Mouse (Mus musculus) cerebellum, adult 2 months (tissue): ENCODE data around the gene Atf6.

Experiments used
- CTCF ChIP-seq: fragments of 200-500 bp; IDR thresholded peaks from 2 replicates; pipeline ENCODE4 v1.5.1; 2011; ENCODE audit warnings: low read depth, mild to moderate bottlenecking, control low read depth, low read length, moderate library complexity, borderline replicate concordance; ENCODE audit not compliant: insufficient read depth
- POLR2A ChIP-seq: fragments of 200-500 bp; IDR thresholded peaks from 2 replicates; pipeline ENCODE4 v1.6.1; 2011; ENCODE audit warnings: low read length, control low read depth, borderline replicate concordance; ENCODE audit not compliant: insufficient read depth

DNA sequence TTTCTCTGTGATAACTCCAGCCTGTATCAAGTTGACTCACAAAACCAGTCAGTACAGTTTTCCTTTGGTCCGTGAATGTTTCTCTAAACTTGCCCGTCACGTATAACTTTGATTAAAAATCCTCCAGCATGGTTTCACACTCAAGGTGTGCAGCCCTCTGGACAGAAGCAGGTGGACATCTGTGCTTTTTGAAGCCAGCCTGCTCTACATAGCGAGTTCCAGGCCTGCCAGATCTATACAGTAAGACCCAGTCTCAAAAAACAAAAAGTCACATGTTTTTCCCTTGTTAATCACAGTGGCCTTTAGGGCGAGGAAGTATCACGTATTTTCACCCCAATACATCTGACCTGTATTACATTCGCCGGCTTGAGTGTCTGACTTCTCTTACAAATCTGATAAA, 16.8 kb upstream of the Atf6 start:
- TF ChIP-seq POLR2A (no peak), CTCF (no peak)
